ENCODE assay signal across 8 mouse cellular contexts in genomic region chr5:118244606-118245443, GRCm38 (mm10). TPM values are rescaled to one million over a fixed set of nuclear protein-coding genes. Genes with fewer than 3 reads are reported as not detected.
DNase-seq lines count a peak whose midpoint lies in the region; ATAC-seq and TF ChIP-seq lines count a peak whose summit lies in the region.

Gene Rnft2 (minus strand): TSS chr5:118245116.
Gene 2410131K14Rik (plus strand): TSS chr5:118245227.

- no peak for TF ChIP-seq EP300 in heart, postnatal 0 days (IDR thresholded peaks at IDR 0.05; ENCODE audit: low read depth)

- DNase-seq in c-Kit-positive CD71-positive TER-119-positive erythroid progenitor cells, embryonic 14.5 days (ENCODE audit: low spot score), result peak; percentile 93
- DNase-seq in heart, postnatal 0 days (ENCODE audit: low spot score), result peak; percentile 99
- DNase-seq in kidney, postnatal 4 days, result peak; percentile 100

- ATAC-seq in forebrain, embryonic 12.5 days (ENCODE audit: low FRiP score), result peak; percentile 100
- ATAC-seq in heart, postnatal 0 days (ENCODE audit: insufficient read depth, low read depth), result peak; percentile 100
- peak; percentile 100 for ATAC-seq in liver, embryonic 16.5 days (ENCODE audit: low read depth)
- ATAC-seq in neural tube, embryonic 13.5 days (ENCODE audit: low read depth), result peak; percentile 100

- peak within 1 kb of the TSS; percentile 78 for H3K9ac ChIP-seq in forebrain, embryonic 12.5 days
- H3K9ac ChIP-seq in heart, postnatal 0 days (replicated peaks; ENCODE audit: low read depth, low read length), result peak within 1 kb of the TSS; percentile 74
- H3K9ac ChIP-seq in liver, embryonic 16.5 days (ENCODE audit: low read depth, low read length), result peak within 1 kb of the TSS; percentile 61
- H3K9ac ChIP-seq in neural tube, embryonic 13.5 days, result peak within 1 kb of the TSS; percentile 87

- peak within 1 kb of the TSS; percentile 83 for H3K4me2 ChIP-seq in forebrain, embryonic 12.5 days
- peak within 1 kb of the TSS; percentile 83 for H3K4me2 ChIP-seq in heart, postnatal 0 days (ENCODE audit: low read depth, low read length)
- H3K4me2 ChIP-seq in liver, embryonic 16.5 days (ENCODE audit: low read depth, low read length), result peak within 1 kb of the TSS; percentile 96
- H3K4me2 ChIP-seq in neural tube, embryonic 13.5 days, result peak within 1 kb of the TSS; percentile 96

- TF ChIP-seq POLR2A in testis, adult 2 months (IDR thresholded peaks at IDR 0.05; ENCODE audit: control insufficient read depth, low read depth, low read length), result peak; percentile 50; the same call in 1 of the 2 replicates

- peak within 1 kb of the TSS; percentile 92 for H3K4me3 ChIP-seq in E14TG2a.4 (replicated peaks; ENCODE audit: low read length)
- H3K4me3 ChIP-seq in forebrain, embryonic 12.5 days (replicated peaks), result peak within 1 kb of the TSS; percentile 69
- H3K4me3 ChIP-seq in heart, postnatal 0 days (ENCODE audit: low read depth, low read length), result peak within 1 kb of the TSS; percentile 69
- peak within 1 kb of the TSS; percentile 69 for H3K4me3 ChIP-seq in liver, embryonic 16.5 days (ENCODE audit: low read depth, low read length)
- H3K4me3 ChIP-seq in neural tube, embryonic 13.5 days, result peak within 1 kb of the TSS; percentile 63
- peak within 1 kb of the TSS; percentile 79 for H3K4me3 ChIP-seq in testis, adult 2 months (ENCODE audit: control insufficient read depth, low read depth, low read length)

- H3K4me1 ChIP-seq in E14TG2a.4 (replicated peaks; ENCODE audit: low read depth, low read length), result peaks cover 35% of the 10 kb centered on the region
- peaks cover 26% of the 10 kb centered on the region for H3K4me1 ChIP-seq in forebrain, embryonic 12.5 days
- H3K4me1 ChIP-seq in heart, postnatal 0 days (ENCODE audit: control insufficient read depth, insufficient read depth), result 0 out of 2 replicates have a peak, but pooled peaks cover 7% of the 10 kb centered on the region
- H3K4me1 ChIP-seq in liver, embryonic 16.5 days (ENCODE audit: control insufficient read depth, low read depth, low read length), result peaks cover 10% of the 10 kb centered on the region
- peaks cover 30% of the 10 kb centered on the region for H3K4me1 ChIP-seq in neural tube, embryonic 13.5 days (replicated peaks)
- H3K4me1 ChIP-seq in testis, adult 2 months (ENCODE audit: control insufficient read depth, insufficient read depth, low read length), result peaks cover 7% of the 10 kb centered on the region

- H3K9me3 ChIP-seq in E14TG2a.4 (ENCODE audit: low read length), result 0 out of 2 replicates have a peak, but pooled peaks cover 4% of the 10 kb centered on the region
- no peaks in the 10 kb centered on the region for H3K9me3 ChIP-seq in forebrain, embryonic 12.5 days
- H3K9me3 ChIP-seq in heart, postnatal 0 days (replicated peaks; ENCODE audit: control insufficient read depth, low read length), result no peaks in the 10 kb centered on the region
- H3K9me3 ChIP-seq in liver, embryonic 16.5 days (replicated peaks; ENCODE audit: control insufficient read depth, low read length), result no peaks in the 10 kb centered on the region
- H3K9me3 ChIP-seq in neural tube, embryonic 13.5 days, result no peaks in the 10 kb centered on the region

- peak within 1 kb of the TSS; percentile 78 for H3K27ac ChIP-seq in forebrain, embryonic 12.5 days
- peak within 1 kb of the TSS; percentile 78 for H3K27ac ChIP-seq in heart, postnatal 0 days (ENCODE audit: low read depth)
- no peak within 1 kb of the TSS; the same call in 1 of the 2 replicates for H3K27ac ChIP-seq in liver, embryonic 16.5 days (ENCODE audit: low read length)
- H3K27ac ChIP-seq in neural tube, embryonic 13.5 days (replicated peaks), result peak within 1 kb of the TSS; percentile 85
- H3K27ac ChIP-seq in testis, adult 2 months (ENCODE audit: control insufficient read depth, insufficient read depth, low read depth, low read length), result peak within 1 kb of the TSS; percentile 68

- no peak for TF ChIP-seq CTCF in E14TG2a.4 (conservative IDR thresholded peaks at IDR 0.05; ENCODE audit: low read length)
- TF ChIP-seq CTCF in heart, postnatal 0 days (IDR thresholded peaks at IDR 0.05; ENCODE audit: low read depth), result no peak
- TF ChIP-seq CTCF in testis, adult 2 months (IDR thresholded peaks at IDR 0.05; ENCODE audit: control insufficient read depth, insufficient read depth, insufficient replicate concordance, low read depth, low read length), result no peak

- peaks cover 55% of the 10 kb centered on the region for H3K36me3 ChIP-seq in E14TG2a.4 (ENCODE audit: insufficient read depth, low read length)
- peaks cover 39% of the 10 kb centered on the region for H3K36me3 ChIP-seq in forebrain, embryonic 12.5 days (replicated peaks)
- peaks cover 7% of the 10 kb centered on the region; the same call in 1 of the 2 replicates for H3K36me3 ChIP-seq in heart, postnatal 0 days (replicated peaks; ENCODE audit: control insufficient read depth, insufficient read depth, low read length)
- no peaks in the 10 kb centered on the region for H3K36me3 ChIP-seq in liver, embryonic 16.5 days (ENCODE audit: control insufficient read depth, insufficient read depth)
- H3K36me3 ChIP-seq in neural tube, embryonic 13.5 days, result peaks cover 43% of the 10 kb centered on the region
- no peaks in the 10 kb centered on the region for H3K36me3 ChIP-seq in testis, adult 2 months (ENCODE audit: control insufficient read depth, insufficient read depth, low read length)

- under 1% methylated on average over 68 of the region's 68 CpGs for WGBS in forebrain, embryonic 12.5 days
- WGBS in heart, postnatal 0 days, result under 1% methylated on average over 61 of the region's 68 CpGs
- WGBS in liver, embryonic 16.5 days (ENCODE audit: insufficient replicate concordance), result under 1% methylated on average over 68 of the region's 68 CpGs
- under 1% methylated on average over 68 of the region's 68 CpGs for WGBS in neural tube, embryonic 13.5 days

- no peaks in the 10 kb centered on the region for H3K27me3 ChIP-seq in E14TG2a.4 (ENCODE audit: insufficient read depth, low read length)
- H3K27me3 ChIP-seq in forebrain, embryonic 12.5 days, result no peaks in the 10 kb centered on the region
- H3K27me3 ChIP-seq in heart, postnatal 0 days (ENCODE audit: control insufficient read depth, insufficient read depth, low read length), result no peaks in the 10 kb centered on the region
- no peaks in the 10 kb centered on the region for H3K27me3 ChIP-seq in liver, embryonic 16.5 days (ENCODE audit: control insufficient read depth, insufficient read depth, low read depth, low read length)
- H3K27me3 ChIP-seq in neural tube, embryonic 13.5 days, result no peaks in the 10 kb centered on the region
- H3K27me3 ChIP-seq in testis, adult 2 months (ENCODE audit: control insufficient read depth, insufficient read depth, low read length), result no peaks in the 10 kb centered on the region

RNA-seq across cellular contexts. Expression of gene Rnft2, which starts in this region (rescaled TPM):
- polyA plus RNA-seq in forebrain, embryonic 12.5 days (2016; fragmentation: Nextera tagmentation; extraction: Ambion mirVana), result 8.3 and 11.0 TPM in 2 replicates
- 1.7 and 12.7 TPM in 2 replicates for total RNA-seq in heart, postnatal 0 days (2014; rRNA removed; ENCODE audit: low replicate concordance)
- polyA plus RNA-seq in heart, postnatal 0 days (2015; fragmentation: Nextera tagmentation; extraction: Ambion mirVana), result 0.40 and 0.70 TPM in 2 replicates
- polyA plus RNA-seq in liver, embryonic 16.5 days (2015; fragmentation: Nextera tagmentation; extraction: Ambion mirVana), result 0.19 TPM in 2 replicates
- polyA plus RNA-seq in neural tube, embryonic 13.5 days (2015; fragmentation: Nextera tagmentation; extraction: Ambion mirVana), result 9.7 and 14.1 TPM in 2 replicates
- 6.8 and 8.0 TPM in 2 replicates for polyA plus RNA-seq in testis, adult 2 months (2012; rRNA removed)

RNA-seq across cellular contexts. Expression of gene 2410131K14Rik, which starts in this region (rescaled TPM):
- polyA plus RNA-seq in forebrain, embryonic 12.5 days (2016; fragmentation: Nextera tagmentation; extraction: Ambion mirVana), result 13.2 and 13.7 TPM in 2 replicates
- total RNA-seq in heart, postnatal 0 days (2014; rRNA removed; ENCODE audit: low replicate concordance), result 4.1 and 7.1 TPM in 2 replicates
- polyA plus RNA-seq in heart, postnatal 0 days (2015; fragmentation: Nextera tagmentation; extraction: Ambion mirVana), result 5.1 and 5.9 TPM in 2 replicates
- polyA plus RNA-seq in liver, embryonic 16.5 days (2015; fragmentation: Nextera tagmentation; extraction: Ambion mirVana), result 1.2 and 1.3 TPM in 2 replicates
- 13.6 and 14.9 TPM in 2 replicates for polyA plus RNA-seq in neural tube, embryonic 13.5 days (2015; fragmentation: Nextera tagmentation; extraction: Ambion mirVana)
- 3.0 and 3.4 TPM in 2 replicates for polyA plus RNA-seq in testis, adult 2 months (2012; rRNA removed)
